Mouse (Mus musculus): ENCODE results near the gene Cul4a. TPM values are rescaled to one million over a fixed set of nuclear protein-coding genes. Genes with fewer than 3 reads are reported as not detected.
"Not testable (repeated sequence)": the region's sequence is repeated elsewhere in the genome, so short reads cannot be mapped to it uniquely, and the experiment has no call there.

The Cul4a gene
- polyA plus RNA-seq, 1 experiment from 2014 or later = 100 TPM

DNA sequence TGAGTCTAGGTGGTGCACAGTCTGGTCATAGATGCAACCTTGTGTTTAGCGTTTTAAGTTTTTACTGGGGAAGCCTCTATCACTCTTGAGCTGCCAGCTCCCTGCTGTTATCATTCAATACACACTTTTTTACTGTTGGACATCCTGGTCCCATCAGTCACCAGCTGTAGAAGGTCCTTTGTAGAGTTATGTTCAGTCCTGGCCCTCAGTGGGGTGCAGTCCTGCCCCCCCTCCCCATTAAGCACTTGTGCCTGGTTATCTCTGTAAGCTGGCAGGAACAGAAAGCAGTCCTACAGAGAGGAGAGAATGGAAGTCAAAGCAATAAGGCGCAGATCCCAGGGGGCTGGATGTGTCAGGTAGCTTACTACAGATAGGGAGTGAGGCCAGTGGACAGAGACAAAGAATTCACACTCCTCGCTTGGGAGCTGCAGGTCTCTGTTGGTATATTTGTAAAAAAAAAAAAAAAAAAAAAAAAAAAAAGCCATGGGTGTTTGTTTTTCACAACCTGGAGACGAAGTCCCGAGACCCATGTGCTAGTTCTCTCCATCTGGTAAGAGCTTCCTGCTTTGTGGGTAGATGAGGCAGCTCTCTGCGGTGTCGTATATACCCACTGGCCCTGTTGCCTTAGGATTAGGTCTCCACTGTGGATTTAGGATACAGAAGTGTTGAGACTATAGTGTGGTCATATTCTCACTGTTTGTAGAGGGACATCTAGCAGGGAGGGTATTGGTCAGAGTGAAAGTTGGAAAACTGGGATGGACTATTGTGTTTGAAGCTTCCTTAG, 15.7 kb downstream of the Cul4a start:
- H3K27ac ChIP-seq (ENCODE audit: low read length) = peak overlapping the region; percentile 23
- H3K36me3 ChIP-seq (ENCODE audit: control insufficient read depth, insufficient read depth) = peaks cover 32% of the 10 kb centered on the region
- 58% methylated on average over 7 of the region's 7 CpGs for WGBS
- no peak overlapping the region for H3K4me2 ChIP-seq (ENCODE audit: low read depth, low read length)
- H3K9ac ChIP-seq (ENCODE audit: low read length) = no peak overlapping the region
- peaks cover 26% of the 10 kb centered on the region for H3K4me1 ChIP-seq (ENCODE audit: control insufficient read depth, insufficient read depth, low read length)
- peak; percentile 59; the same call in 1 of the 2 replicates for ATAC-seq (replicated peaks; ENCODE audit: extremely low read depth, insufficient read depth, low FRiP score)
- no peaks in the 10 kb centered on the region for H3K9me3 ChIP-seq (replicated peaks; ENCODE audit: control insufficient read depth, low read length)
- H3K27me3 ChIP-seq (ENCODE audit: control insufficient read depth, insufficient read depth, low read length) = no peaks in the 10 kb centered on the region
- H3K4me3 ChIP-seq (ENCODE audit: low read length) = no peak overlapping the region

DNA sequence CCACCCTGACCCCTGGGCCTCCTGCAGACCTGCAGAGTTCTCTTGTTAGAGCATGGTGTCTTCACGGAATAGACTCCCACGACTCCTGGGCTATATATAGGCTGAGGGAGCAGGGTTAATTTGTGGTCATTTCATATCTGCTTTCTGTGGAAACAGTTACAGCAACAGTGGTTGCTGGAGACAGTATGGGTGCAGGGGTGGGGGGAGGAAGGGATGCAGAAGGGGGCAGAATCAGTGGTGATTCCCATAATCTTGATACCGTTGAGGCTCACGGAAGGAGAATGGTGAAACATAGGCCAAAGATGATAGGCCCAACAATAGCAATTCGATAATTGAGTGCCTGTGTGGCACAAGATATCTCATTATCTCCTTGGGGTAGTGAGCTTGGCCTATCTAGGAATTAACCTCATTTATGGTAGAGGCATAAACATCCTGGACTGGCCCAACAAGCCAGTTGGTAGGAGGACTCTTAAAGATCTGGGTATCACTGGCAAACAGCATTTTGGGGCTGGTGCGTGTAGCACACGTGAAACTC, 17.5 kb downstream of the Cul4a start:
- Histone ChIP-seq H3K27me3 (ENCODE audit: control insufficient read depth, insufficient read depth, low read length) (no peaks in the 10 kb centered on the region), H3K9ac (ENCODE audit: low read length) (no peak overlapping the region), H3K4me1 (ENCODE audit: control insufficient read depth, insufficient read depth, low read length) (peaks cover 26% of the 10 kb centered on the region), H3K4me3 (ENCODE audit: low read length) (no peak overlapping the region), H3K9me3 (replicated peaks; ENCODE audit: control insufficient read depth, low read length) (no peaks in the 10 kb centered on the region), H3K27ac (ENCODE audit: low read length) (no peak overlapping the region), H3K4me2 (ENCODE audit: low read depth, low read length) (no peak overlapping the region), H3K36me3 (ENCODE audit: control insufficient read depth, insufficient read depth) (peaks cover 45% of the 10 kb centered on the region)
- WGBS = 62% methylated on average over 7 of the region's 7 CpGs
- no peak for ATAC-seq (replicated peaks; ENCODE audit: extremely low read depth, insufficient read depth, low FRiP score)

DNA sequence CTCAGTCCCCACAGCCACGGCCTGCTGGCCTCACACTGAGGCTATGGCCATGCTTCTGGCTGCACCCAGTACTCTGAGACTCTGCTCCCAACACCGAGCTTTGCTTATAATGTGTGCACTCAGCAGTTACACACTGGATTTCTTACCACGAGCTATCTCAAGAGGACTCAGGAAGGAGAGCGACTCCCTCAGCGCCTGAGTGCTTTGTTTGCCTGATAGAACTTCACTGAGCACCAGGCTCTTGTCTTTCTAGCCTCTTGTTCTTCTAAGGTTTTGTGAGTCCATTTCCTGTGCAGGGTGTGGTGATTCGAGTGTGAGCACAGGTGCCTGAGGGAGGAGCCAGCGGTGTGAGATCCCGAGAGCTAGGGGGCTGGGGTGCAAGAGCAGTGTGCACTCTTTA, 19.5 kb downstream of the Cul4a start:
- Histone ChIP-seq H3K27ac (ENCODE audit: low read length) (no peak overlapping the region), H3K4me3 (ENCODE audit: low read length) (no peak overlapping the region), H3K4me2 (ENCODE audit: low read depth, low read length) (no peak overlapping the region), H3K4me1 (ENCODE audit: control insufficient read depth, insufficient read depth, low read length) (peaks cover 26% of the 10 kb centered on the region), H3K9me3 (replicated peaks; ENCODE audit: control insufficient read depth, low read length) (no peaks in the 10 kb centered on the region), H3K9ac (ENCODE audit: low read length) (no peak overlapping the region), H3K27me3 (ENCODE audit: control insufficient read depth, insufficient read depth, low read length) (no peaks in the 10 kb centered on the region), H3K36me3 (ENCODE audit: control insufficient read depth, insufficient read depth) (peaks cover 53% of the 10 kb centered on the region)
- WGBS = 85% methylated on average over 8 of the region's 8 CpGs
- ATAC-seq (replicated peaks; ENCODE audit: extremely low read depth, insufficient read depth, low FRiP score) = no peak

DNA sequence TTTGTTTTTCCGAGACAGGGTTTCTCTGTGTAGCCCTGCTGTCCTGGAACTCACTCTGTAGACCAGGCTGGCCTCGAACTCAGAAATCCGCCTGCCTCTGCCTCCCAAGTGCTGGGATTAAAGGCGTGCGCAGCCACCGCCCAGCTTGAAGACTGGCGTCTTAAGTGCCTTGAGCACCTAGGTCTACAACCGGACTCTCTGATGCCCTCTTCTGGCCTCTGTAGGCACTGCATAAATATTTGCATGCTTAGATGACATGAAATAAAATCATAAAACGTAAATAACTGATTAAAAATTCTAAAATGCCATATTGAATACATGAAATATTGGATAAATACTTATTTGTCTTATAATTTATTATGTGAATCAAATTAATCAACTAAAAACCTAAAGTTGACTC, 26.8 kb downstream of the Cul4a start:
- H3K36me3 ChIP-seq (ENCODE audit: control insufficient read depth, insufficient read depth) = peaks cover 71% of the 10 kb centered on the region
- H3K4me2 ChIP-seq (ENCODE audit: low read depth, low read length); H3K9ac ChIP-seq (ENCODE audit: low read length); H3K9me3 ChIP-seq (replicated peaks; ENCODE audit: control insufficient read depth, low read length); H3K4me3 ChIP-seq (ENCODE audit: low read length); ATAC-seq (replicated peaks; ENCODE audit: extremely low read depth, insufficient read depth, low FRiP score); H3K4me1 ChIP-seq (ENCODE audit: control insufficient read depth, insufficient read depth, low read length); H3K27ac ChIP-seq (ENCODE audit: low read length); H3K27me3 ChIP-seq (ENCODE audit: control insufficient read depth, insufficient read depth, low read length): not testable (repeated sequence)
- 67% methylated on average over 9 of the region's 9 CpGs for WGBS

DNA sequence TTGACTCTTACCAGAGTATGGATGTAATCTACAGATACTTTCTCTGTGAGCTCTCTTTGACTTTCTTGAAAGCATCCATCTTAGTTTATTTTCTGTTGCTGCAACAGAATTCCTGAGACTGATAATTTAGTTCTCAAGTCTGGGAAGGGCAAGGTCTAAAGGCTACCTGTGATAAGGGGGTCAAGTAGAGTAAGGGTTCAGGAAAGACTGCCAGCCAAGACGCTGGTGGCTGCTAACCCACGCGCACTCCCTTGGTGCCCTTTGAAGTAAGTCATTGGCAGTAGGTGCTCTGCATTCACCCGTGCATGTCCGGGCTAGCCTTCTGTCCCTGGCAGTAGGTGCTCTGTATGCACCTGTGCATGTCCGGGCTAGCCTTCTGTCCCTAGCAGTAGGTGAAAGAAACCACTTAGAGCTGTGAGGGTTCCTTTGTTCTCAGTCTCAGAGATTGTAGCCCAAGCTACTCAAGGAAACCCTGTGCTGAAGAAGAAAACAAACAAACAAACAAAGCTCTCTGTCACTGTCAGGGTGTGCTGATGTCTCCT, 34.3 kb downstream of the Cul4a start:
- H3K9ac ChIP-seq (ENCODE audit: low read length) = no peak overlapping the region
- H3K27me3 ChIP-seq (ENCODE audit: control insufficient read depth, insufficient read depth, low read length) = no peaks in the 10 kb centered on the region
- H3K27ac ChIP-seq (ENCODE audit: low read length) = no peak overlapping the region
- no peak overlapping the region for H3K4me3 ChIP-seq (ENCODE audit: low read length)
- 92% methylated on average over 6 of the region's 6 CpGs for WGBS
- peaks cover 88% of the 10 kb centered on the region for H3K36me3 ChIP-seq (ENCODE audit: control insufficient read depth, insufficient read depth)
- H3K9me3 ChIP-seq (replicated peaks; ENCODE audit: control insufficient read depth, low read length) = no peaks in the 10 kb centered on the region
- ATAC-seq (replicated peaks; ENCODE audit: extremely low read depth, insufficient read depth, low FRiP score) = no peak
- H3K4me2 ChIP-seq (ENCODE audit: low read depth, low read length) = no peak overlapping the region
- no peaks in the 10 kb centered on the region for H3K4me1 ChIP-seq (ENCODE audit: control insufficient read depth, insufficient read depth, low read length)

DNA sequence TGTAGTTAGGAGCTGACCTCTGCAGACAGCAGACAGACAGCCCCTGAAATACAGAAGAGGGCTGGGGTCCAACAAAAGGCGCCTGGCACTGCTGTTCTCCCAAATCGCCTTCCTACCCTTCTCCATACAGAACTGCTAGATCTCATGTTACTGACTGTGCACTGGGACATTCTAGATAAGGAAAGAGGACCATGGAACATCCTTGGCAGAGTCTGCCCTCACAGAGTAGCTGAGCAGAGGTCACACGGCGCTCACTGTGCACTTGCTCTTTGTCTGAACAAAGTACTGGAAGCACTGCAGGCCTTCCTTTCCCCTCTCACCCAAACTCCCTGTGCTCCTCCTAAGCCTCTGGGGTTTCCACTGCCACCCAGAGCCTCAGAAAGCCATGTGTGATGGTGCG, 36.3 kb downstream of the Cul4a start:
- Histone ChIP-seq H3K9me3 (replicated peaks; ENCODE audit: control insufficient read depth, low read length) (no peaks in the 10 kb centered on the region), H3K4me2 (ENCODE audit: low read depth, low read length) (no peak overlapping the region), H3K27me3 (ENCODE audit: control insufficient read depth, insufficient read depth, low read length) (no peaks in the 10 kb centered on the region), H3K27ac (ENCODE audit: low read length) (no peak overlapping the region), H3K9ac (ENCODE audit: low read length) (no peak overlapping the region), H3K4me3 (ENCODE audit: low read length) (no peak overlapping the region), H3K36me3 (ENCODE audit: control insufficient read depth, insufficient read depth) (peaks cover 84% of the 10 kb centered on the region), H3K4me1 (ENCODE audit: control insufficient read depth, insufficient read depth, low read length) (no peaks in the 10 kb centered on the region)
- WGBS = 86% methylated on average over 5 of the region's 5 CpGs
- no peak for ATAC-seq (replicated peaks; ENCODE audit: extremely low read depth, insufficient read depth, low FRiP score)

DNA sequence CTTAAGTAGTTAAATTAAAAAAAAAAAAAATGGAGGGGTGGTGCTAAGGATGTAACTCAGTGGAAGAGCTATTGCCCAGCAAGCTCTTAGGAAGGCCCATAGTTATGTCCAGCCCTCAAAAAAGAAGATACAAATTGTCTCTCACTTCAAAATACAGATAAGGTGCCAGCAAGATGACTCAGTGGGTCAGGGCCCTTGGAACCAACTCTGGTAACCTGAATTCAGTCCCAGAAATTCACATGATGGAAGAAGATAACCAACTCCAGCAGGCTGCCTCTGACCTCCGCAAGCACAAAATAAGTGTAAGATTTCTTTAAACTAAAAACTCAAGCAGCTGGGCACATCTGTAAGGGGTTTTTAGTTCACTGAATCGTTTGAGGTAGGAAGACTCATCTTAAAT, 43.1 kb downstream of the Cul4a start:
- Histone ChIP-seq H3K9me3 (replicated peaks; ENCODE audit: control insufficient read depth, low read length) (no peaks in the 10 kb centered on the region), H3K27ac (ENCODE audit: low read length) (no peak overlapping the region), H3K36me3 (ENCODE audit: control insufficient read depth, insufficient read depth) (peaks cover 43% of the 10 kb centered on the region), H3K9ac (ENCODE audit: low read length) (no peak overlapping the region), H3K4me3 (ENCODE audit: low read length) (no peak overlapping the region), H3K27me3 (ENCODE audit: control insufficient read depth, insufficient read depth, low read length) (no peaks in the 10 kb centered on the region), H3K4me1 (ENCODE audit: control insufficient read depth, insufficient read depth, low read length) (no peaks in the 10 kb centered on the region), H3K4me2 (ENCODE audit: low read depth, low read length) (no peak overlapping the region)
- no peak for ATAC-seq (replicated peaks; ENCODE audit: extremely low read depth, insufficient read depth, low FRiP score)
- WGBS = 91% methylated on average over 2 of the region's 2 CpGs

DNA sequence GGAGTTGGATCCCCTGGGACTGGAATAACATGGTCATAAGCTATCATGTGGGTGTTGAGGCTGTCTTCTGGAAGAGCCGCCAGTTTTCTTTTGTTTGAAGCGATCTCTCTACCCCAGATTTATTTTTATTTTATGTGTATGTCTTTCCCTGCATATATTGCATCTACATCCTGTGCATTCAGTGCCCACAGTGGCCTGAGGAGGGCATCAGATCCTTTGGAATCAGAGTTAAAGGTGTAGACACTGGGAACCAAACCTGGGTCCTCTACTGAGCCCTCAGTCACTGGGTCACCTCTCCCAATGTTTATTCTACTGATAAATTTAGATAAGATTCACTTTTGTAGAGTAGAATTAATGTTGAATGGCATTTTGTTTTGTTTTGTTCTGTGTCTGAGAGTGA, 43.9 kb downstream of the Cul4a start:
- no peak for ATAC-seq (replicated peaks; ENCODE audit: extremely low read depth, insufficient read depth, low FRiP score)
- Histone ChIP-seq H3K36me3 (ENCODE audit: control insufficient read depth, insufficient read depth) (peaks cover 39% of the 10 kb centered on the region), H3K27ac (ENCODE audit: low read length) (no peak overlapping the region), H3K4me3 (ENCODE audit: low read length) (no peak overlapping the region), H3K9me3 (replicated peaks; ENCODE audit: control insufficient read depth, low read length) (no peaks in the 10 kb centered on the region), H3K4me2 (ENCODE audit: low read depth, low read length) (no peak overlapping the region), H3K27me3 (ENCODE audit: control insufficient read depth, insufficient read depth, low read length) (no peaks in the 10 kb centered on the region), H3K4me1 (ENCODE audit: control insufficient read depth, insufficient read depth, low read length) (no peaks in the 10 kb centered on the region), H3K9ac (ENCODE audit: low read length) (no peak overlapping the region)
- 96% methylated on average over 2 of the region's 2 CpGs for WGBS

DNA sequence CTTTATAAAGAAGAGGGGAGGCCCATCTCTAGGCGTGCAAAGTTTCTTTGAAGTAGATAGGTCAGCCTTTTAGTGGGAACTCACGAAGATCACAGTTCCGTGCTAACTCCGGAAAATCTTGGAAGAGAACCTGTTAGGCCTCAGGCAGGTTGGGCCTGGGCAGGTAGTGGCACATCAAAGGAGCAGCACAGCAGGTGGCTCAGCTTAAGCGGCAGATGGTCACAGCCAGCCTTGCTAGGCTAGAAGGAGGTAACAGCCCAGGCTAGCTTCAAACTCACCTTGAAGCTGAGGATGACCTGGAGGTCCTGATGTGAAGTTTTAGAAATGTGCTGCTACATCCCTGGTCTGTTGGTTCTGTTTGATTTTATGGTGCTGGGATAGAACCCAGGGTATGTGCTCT, 44.4 kb downstream of the Cul4a start:
- no peak for ATAC-seq (replicated peaks; ENCODE audit: extremely low read depth, insufficient read depth, low FRiP score)
- Histone ChIP-seq H3K9me3 (replicated peaks; ENCODE audit: control insufficient read depth, low read length) (no peaks in the 10 kb centered on the region), H3K4me2 (ENCODE audit: low read depth, low read length) (no peak overlapping the region), H3K27me3 (ENCODE audit: control insufficient read depth, insufficient read depth, low read length) (no peaks in the 10 kb centered on the region), H3K9ac (ENCODE audit: low read length) (no peak overlapping the region), H3K4me3 (ENCODE audit: low read length) (no peak overlapping the region), H3K4me1 (ENCODE audit: control insufficient read depth, insufficient read depth, low read length) (no peaks in the 10 kb centered on the region), H3K36me3 (ENCODE audit: control insufficient read depth, insufficient read depth) (peaks cover 33% of the 10 kb centered on the region), H3K27ac (ENCODE audit: low read length) (no peak overlapping the region)
- 65% methylated on average over 5 of the region's 5 CpGs for WGBS
